Mouse (Mus musculus) cerebellum, adult 8-10 months (tissue): ENCODE data around the gene Etnk1.
A peak's percentile ranks its signal among the peaks of the same experiment; 100 is the strongest.
"Not testable (repeated sequence)": the region's sequence is repeated elsewhere in the genome, so short reads cannot be mapped to it uniquely, and the experiment has no call there.

Source experiments
- DNase-seq: peaks from one replicate; pipeline ENCODE4 v3.0.0; 2022

Gene Etnk1

DNA sequence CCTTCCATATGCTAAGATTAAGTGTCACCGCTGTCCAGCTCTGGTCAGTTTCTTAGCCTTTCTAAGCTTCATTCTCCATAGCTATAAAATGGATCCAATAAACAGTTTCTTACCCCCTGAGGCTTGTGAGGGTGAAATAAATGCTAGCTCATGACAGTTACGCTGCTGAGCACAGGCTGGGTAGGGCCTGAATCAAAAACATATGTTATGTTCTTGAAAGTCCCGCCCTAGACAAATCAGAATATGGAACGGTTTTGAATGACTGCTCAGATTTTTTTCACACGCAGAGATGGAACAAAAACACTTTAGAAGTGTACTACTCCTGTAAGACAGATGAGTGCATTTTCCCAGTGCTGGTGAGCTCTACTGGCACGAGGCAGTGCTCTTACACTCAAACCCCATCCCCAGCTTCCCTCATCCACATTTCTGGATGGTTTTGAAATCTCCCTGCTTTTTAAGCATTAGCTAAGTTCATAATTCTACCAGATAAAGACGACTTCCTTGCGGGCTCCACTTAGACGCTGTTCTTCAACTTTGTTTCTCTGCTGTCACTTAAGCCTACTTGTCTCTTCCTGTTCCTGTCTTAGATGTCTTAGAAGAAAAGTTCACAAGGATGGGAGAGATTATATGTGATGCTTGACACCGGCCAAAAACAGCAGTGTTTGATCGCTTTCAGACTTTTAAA lies 4.9 kb downstream of the Etnk1 start:
- no peak for DNase-seq

DNA sequence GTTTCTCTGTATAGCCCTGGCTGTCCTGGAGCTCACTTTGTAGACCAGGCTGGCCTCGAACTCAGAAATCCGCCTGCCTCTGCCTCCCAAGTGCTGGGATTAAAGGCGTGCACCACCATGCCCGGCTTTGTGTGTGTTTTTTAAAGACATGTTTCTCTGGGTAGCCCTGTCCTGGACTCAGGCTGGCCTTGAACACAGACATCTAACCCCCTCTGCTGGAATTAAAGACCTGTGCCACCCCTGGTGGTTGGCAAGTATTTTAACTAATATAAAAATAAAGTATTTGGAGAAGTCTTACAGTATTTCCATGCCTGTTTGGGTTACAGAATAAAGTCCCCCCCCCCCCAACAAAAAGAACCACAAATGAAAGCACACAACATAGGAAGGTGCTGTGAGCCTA lies 5.7 kb downstream of the Etnk1 start:
- DNase-seq, result not testable (repeated sequence)

DNA sequence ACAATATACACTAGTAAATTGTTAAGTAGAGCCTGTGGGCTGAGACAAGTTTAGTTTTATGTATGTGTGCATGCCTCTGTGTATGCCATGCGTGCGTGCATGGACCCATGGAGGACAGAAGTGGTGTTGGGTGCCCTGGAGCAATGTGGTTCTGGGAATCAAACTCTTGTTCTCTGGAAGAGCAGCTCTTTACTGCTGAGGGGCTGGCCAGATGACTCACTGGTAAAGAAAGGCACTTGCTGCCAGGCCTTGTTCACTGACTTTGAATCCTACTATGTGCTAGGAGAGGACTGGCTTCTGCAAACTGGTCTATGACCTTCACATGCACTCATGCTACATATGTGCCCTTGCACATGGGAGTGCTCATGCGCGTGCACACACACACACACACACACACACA lies 7.2 kb downstream of the Etnk1 start:
- no peak for DNase-seq

DNA sequence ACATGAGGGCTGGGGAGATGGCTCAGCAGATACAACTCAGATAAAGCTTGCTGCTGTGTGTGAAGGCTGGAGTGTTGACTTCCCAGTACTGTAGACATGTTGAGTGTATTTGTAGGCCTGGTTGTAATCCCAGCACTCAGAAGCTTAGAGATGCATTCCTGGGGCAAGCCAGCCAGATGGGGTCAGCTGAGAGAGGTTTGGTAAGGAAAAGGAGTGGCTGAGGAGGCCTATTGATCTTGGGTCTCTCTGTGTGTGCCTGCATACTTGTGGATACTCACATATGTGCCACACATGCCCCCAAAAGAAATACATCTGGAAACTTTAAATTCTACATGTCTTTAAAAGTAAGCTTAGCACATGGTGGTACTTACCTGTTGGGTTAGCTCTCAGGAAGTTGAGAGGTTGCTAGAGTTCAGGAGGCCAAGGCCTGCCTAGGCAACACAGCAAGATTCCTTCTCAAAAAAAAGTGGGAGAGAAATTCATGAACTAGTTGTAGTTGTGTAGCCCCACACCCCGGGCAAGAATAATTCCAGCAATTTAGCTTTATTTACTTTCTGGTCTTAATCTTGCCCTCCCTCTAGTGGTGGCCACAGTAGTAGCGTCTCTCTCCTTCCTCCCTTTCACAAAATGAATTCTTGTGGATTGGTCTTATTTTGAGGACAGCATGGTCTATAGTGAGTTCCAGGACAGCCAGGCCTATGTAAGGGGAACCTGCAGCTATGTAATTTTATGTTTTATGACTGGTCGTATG lies 8.1 kb downstream of the Etnk1 start:
- peak; percentile 27 for DNase-seq

DNA sequence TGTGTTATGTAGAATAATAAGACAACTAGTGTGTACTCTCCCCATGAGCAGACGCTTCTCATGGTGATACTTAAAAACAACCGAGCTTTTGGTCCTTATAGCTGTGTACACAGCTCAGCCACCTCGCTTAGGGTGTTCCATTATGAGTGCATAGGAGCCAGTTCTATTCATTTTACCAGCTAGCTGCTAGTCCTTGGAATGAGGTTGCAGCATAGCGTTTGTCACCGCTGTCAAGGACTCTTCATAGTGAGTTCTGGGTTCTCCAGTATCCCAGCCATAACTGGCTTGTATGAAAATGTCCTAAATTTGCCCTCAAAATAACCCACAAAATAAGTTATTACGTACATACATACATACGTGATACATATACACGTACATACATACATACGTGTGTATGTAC lies 9.1 kb downstream of the Etnk1 start:
- DNase-seq, result no peak

DNA sequence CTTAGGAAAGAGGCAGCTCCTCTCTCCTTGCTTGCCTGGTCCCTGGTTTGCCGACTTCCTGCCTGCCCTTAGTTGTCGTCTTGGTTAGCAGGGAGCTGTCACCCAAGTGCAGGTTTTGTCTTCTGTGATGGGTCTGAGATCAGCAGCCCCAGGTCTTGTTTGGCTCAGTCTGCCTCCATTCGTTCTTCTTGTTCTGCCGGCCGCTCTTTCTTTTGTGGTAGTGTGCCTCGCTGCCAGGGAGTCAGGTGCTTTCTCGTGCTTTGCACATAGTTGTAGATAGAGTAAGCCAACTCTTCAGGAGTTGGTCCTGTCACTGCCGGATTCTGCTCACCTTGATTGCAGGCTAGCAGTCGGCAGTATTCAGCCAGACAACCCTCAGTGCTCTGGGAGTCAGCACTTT lies 9.6 kb downstream of the Etnk1 start:
- DNase-seq, result no peak

DNA sequence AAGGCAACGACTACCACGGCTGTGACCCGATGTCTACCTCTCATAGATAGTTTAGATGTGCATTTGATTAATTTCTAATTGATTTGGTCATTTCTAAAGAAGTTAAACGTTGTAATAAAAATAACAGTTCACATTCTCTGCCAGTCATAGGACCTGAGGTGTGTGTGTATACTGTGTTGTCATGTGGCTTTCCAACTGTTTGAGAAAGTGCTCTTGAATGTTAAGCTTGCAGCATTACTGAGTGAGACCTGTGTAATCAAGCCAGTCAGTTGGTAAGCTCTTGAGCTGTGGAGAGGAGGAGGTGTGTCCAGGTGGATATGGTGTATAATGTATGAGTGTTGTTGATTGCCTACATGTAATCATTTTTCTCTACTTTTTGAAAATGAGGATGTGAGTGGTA lies 12.2 kb downstream of the Etnk1 start:
- no peak for DNase-seq

DNA sequence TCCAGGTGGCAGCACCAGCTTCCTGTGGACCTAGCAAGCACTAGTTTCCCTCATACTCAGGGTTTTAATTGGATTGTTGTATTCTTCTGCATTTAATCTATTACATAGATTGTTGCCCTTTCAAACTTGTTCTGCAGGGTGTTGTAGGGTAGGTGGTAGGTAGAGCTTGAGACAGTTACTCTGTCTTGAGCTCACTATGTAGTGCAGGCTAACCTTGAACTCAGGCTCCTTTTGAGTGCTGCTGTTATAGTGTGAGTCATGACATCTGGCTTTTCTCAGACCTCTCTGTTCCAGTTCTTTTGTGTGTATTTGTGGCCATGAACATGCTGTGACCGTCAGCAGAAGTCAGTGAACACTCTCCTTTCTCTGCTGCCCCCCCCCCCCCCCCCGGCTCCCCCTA lies 12.7 kb downstream of the Etnk1 start:
- no peak for DNase-seq

DNA sequence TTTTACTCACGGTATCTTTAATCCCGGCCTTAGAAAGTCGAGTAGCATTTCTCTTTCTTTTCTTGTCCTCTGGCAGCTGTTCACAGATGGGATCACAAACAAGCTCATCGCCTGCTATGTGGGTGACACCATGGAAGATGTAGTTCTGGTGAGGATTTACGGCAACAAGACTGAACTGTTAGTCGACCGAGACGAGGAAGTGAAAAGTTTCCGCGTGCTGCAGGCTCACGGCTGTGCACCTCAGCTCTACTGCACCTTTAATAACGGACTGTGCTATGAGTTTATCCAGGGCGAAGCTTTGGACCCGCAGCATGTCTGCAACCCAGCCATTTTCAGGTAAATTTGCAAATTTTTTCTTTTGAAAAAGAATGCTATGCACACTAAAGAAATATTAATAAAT lies 13.5 kb downstream of the Etnk1 start:
- DNase-seq, result no peak

DNA sequence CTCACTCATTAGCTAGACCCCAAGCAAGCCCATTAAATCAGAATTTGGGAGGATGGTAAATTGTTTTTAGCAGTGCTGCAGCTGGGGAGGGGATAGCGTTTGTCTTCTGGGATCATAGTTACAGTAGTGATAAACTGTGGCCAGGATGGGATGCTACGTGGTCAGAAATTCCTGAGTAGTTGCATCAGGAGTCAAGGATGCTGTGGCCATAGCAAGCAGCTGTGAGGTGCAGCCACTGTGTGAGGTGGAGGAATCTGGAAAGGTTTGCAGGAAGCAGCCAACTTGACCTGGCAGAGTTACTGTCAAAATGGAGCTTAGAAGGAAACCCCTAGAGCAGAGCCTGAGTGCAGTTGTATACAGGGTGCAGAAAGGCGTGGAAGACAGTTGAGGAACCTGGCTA lies 17.1 kb downstream of the Etnk1 start:
- no peak for DNase-seq

DNA sequence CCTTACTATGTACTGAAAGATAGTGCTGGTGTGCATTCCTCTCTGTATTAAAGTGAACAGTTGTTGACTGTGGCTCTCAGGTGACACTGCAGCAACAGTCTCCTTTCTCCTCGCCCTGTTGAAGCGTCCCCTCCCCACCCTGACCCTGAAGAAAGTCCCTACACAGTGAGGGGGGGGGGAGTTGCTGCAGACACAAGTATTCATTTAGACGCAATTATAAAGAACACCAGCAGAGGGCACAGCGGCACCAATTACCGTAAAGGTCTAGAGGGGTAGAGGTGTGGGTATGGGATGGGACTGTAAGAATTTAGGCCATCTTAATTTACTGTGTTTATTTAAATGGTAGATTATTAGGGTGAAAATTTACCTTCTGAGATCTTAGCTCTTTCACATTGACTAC lies 17.7 kb downstream of the Etnk1 start:
- DNase-seq, result no peak

DNA sequence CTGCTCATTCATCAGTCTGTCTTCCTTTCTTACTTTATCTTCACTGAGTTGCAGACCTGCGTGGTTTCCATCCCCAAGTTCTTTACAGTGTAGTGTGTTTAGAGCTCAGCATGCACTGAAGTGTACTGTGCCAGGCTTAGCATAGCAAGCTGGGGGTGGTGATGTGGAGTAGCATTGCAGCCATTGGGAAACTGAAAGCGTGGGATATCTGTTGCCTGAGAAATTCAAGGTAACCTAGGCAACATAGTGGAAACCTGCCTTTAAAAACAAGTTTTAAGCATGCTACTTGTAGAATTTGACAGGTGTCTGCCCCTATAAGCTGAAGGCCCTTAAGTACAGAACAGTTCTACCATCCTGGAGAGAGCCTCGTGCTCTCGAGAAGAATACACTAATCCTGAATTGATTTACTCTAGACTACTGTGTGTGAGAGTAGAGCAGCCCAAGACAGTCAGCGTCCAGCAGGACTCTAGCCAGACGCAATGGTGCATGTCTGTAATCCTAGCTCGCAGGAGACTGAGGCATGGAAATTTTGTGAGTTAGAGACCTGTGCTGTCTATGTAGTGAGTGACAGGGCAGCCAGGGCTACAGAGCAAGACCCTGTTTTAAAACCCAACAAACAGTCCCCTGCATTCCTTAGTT lies 23.9 kb downstream of the Etnk1 start:
- no peak for DNase-seq

DNA sequence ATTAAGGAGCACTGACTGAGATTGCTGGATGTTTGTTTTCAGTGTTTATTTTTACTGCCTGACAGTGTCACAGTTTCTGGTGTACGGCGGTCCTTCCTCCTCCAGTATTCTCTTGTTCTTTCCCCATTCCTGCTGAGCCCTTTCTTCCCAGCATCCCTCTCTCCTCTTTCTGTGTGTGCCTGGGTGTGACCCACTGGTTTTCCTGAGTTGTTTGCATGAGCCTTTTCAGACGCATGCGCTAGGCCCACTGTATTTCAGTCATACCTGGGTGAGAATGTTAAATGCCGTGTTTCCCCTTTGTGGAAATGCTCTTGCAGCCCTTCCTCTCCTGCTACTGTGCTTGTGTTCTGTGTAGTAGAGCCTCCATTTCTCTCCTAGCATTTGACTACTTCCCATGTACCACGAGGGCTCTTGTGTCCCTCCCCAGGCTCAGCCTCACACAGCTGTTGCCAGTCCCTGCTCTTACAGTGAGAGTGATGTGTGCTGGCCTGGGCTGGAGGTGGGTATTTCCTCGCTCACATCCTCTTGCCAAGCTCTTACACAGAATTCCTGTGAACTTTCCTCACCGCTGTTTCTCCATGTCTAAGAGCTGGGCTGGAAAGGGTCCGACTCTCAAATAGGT lies 24.6 kb downstream of the Etnk1 start:
- DNase-seq, result no peak

DNA sequence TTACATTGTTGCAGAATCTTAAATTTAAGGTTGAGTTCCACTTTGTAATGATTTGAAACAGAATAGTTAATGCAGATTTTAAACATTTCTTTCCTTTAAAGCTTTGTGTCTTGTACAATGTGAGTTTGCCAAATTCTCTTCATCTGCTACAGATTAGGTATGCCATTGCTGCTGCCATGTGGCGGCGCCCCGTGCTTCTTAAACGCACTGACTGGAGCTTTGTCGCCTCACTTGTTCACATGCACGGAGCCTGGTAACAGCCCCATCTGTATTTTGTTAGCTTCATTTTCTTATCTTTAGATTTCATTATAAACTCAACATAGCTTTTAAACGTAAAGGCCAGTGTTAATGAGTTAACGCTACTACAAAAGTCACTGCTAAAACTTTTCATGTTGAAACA lies 25.7 kb downstream of the Etnk1 start:
- no peak for DNase-seq

DNA sequence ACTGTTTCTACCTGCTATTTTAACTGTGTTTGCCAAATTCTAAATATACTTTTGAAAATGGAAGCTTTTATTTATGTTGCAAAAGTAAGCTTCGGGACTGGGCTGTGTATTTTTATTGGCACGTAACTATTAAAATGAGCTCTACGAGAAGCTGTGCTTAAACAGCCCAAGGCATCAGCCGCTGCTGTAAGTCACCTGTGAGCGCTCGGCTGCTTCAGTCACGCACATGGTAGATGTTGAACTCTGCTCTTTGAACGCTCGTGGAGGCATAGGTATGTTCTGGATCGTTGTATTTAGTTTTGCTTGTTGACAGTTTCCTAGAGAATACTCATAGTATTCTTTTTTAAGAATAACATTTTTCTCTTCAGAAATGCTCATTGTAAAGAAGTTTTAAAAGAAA lies 26.1 kb downstream of the Etnk1 start:
- DNase-seq, result no peak

DNA sequence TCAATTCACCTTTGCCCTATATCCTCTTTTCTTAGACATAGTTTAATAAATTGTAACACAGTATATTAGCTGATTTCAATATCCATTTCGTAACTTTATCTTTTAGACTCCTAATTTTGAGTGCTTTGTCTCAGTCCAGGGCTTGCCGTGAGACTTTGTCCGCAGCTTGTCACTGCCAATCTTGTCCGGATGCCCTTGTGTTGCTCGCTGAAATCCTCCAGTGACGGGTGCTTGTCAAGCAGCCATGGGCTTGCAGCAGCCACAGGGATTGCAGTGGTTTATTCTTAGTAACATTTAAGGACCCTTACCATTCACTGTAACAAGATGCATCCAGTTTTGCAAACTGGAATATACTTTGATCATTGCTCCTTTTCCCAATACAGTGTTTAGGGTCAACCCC lies 26.6 kb downstream of the Etnk1 start:
- DNase-seq, result no peak

DNA sequence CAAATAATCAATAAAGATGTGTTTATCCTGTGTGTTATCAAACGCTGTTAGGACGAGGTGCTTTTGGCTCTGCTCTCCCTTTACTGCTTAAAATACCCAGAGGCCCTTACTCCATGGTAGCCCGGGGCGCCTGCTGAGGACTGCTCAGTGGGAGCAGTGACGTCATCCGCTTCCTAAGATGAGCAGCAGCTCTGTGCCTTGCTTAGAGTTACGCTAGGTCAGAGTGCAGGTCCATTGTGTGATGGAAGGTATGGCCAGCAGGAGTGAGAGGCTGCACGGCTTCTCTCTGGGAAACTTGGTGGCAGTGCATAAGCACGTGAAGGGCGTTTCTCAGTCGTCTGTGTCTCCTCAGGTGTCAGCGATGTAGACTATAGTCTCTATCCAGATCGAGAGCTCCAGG lies 30.0 kb downstream of the Etnk1 start:
- DNase-seq, result no peak

DNA sequence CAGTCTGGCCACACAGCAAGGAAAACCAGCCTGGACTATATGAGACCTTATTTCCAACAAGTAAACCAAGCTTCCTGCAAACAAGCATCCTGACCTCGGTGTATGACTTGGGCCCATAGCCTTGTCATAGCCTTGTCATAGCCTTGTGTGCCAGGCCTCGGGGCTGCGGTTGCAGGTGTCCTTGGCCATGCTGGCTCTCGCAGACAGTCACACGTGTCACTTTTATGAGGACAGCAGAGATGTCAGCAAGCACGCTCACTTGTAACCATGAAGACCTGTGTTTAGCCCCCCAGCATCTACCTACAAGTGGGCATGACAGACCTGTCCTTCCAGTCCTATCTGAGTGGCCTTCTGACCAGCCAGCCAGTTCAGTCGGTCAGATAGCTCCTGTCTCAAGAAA lies 31.4 kb downstream of the Etnk1 start:
- DNase-seq, result no peak

DNA sequence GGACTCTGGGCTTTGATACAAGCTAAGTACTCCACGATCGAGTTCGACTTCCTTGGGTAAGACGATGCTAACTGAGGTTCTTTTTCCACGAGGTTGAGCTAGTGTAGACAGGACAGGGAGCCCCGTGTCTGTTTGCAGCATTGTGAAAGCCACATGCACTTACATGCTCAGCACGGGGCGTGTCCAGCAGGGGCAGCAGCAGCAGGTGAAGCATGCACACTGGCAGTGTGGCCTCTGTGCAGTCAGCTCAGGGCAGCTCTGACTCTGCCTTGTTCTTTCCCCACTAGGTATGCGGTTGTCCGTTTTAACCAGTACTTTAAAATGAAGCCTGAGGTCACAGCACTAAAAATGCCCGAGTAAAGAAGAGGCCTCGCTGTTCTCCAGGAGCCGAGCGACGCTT lies 36.1 kb downstream of the Etnk1 start:
- DNase-seq, result no peak

DNA sequence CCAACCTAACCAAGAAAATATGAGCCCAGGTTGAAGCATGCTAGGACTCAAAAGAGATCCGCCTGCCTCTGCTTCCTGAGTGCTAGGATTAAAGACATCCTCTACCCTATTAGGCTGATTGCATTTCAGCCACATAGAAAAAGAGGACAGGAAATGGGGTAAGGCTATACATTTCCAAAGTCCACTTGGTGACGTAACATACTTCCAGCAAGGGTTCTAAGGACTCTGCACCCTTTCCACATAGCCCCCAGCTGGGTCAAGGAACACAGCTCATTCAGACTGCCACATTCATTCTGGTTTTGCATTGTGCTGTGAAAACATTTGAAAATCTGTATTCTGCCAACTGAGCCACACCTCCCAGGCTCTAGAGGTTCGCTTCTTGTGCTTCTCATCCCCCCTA lies 41.9 kb downstream of the Etnk1 start:
- DNase-seq, result no peak

DNA sequence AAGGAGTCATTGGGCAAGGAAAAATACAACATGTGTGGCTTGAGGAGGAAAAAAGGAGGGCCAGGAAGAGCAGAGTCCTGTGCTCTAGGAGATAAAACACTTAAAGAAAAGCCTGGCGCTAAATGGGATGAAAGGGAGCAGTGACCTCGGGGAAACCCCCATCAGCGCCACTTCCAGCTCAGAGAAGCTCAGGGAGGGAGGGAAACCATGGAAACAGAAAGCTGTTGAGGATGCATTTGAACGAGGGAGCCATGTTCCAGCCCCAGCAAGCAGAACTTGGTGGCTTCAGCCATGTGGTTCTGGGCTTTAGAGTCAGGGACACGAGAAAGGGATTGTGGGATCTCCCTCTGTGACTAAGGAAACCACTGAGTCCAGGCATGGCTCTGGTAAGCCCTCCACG lies 45.7 kb downstream of the Etnk1 start:
- no peak for DNase-seq

DNA sequence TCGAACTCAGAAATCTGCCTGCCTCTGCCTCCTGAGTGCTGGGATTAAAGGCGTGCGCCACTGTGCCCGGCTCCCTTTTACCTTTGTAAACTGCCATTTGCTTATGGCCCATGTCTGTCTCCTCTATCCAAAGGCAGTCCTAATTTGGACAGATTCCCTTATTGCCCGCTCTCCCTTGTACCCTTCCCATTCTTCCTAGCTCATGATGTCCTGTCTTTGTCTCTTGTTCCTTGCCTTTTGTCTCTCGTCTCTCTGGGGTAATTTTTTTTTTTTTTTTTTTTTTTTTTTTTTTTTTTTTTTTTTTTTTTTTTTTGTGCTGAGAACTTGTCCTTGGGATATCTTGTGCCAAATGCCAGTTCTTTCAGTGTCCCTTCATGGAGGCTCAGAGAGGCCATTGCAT lies 46.4 kb downstream of the Etnk1 start:
- no peak for DNase-seq

DNA sequence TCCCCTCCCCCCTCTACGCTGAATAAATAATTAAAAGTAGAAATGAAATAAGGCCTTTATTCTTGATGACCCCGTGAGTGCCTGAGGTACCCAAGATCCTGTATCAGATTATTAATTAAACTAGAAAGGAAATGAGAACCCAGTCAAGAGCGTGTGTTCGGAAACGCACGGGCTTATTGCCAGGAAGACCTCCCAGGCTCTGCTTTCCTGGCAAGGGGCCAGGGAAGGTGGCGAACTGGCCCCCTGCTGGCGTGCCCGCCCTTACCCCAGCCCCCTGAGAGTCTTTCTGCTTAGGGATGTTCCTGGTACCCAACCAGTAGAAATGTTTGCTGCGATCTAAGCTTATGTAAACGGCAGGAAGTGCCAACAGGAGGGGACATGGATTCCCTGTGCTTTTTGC lies 49.2 kb downstream of the Etnk1 start:
- no peak for DNase-seq

DNA sequence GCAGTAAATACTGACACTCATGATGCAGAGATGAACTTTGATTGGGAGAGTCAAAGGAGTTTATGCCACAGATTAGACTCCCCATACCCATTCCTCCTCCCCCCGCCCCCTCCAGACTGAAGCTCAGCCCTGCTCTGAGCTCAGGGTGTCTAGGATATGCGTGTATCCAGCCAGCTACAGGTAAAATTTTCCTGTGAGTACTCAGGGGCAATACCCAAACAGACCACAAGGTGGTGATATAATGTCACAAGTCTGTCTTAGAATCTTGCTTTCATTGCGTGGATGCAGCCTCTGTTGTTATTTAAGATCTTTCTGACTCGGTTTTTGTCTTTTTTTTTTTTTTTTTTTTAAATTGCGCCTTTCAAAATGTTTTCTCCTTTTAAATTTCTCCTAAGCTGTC lies 52.3 kb downstream of the Etnk1 start:
- peak; percentile 62 for DNase-seq
